Mouse (Mus musculus) MEL (cell line): ENCODE measurements around the gene Nes.

ENCODE experiments used
- BHLHE40 ChIP-seq: IDR thresholded peaks from 2 replicates; pipeline ENCODE4 v1.6.1; 2012; ENCODE audit warnings: low read depth, mild to moderate bottlenecking, inconsistent platforms, low read length, improper control_type of control experiment, borderline replicate concordance
- CHD1 ChIP-seq: IDR thresholded peaks from 2 replicates; pipeline ENCODE4 v1.6.1; 2012; ENCODE audit warnings: low read depth, mild to moderate bottlenecking, inconsistent platforms, low read length, improper control_type of control experiment
- CTCF ChIP-seq, 3 experiments: IDR thresholded peaks in 2 of 3; conservative IDR thresholded peaks in 1 of 3; 2 replicates each; pipeline ENCODE4 v1.5.1; 2011 to 2012; ENCODE audit warnings: low read length in 3 of 3, low read depth in 2 of 3, mild to moderate bottlenecking in 2 of 3, improper control_type of control experiment in 1 of 3, inconsistent platforms in 1 of 3, mixed read lengths in 1 of 3, moderate library complexity in 1 of 3; ENCODE audit not compliant: control insufficient read depth in 1 of 3, insufficient read depth in 1 of 3, poor library complexity in 1 of 3, severe bottlenecking in 1 of 3
- EP300 ChIP-seq, 2 experiments: IDR thresholded peaks; 2 replicates each; pipeline ENCODE4 v1.6.1; 2011; ENCODE audit warnings: improper control_type of control experiment in 2 of 2, low read length in 2 of 2, low read depth in 1 of 2, mild to moderate bottlenecking in 1 of 2
- ETS1 ChIP-seq: IDR thresholded peaks from 2 replicates; pipeline ENCODE4 v1.6.1; 2012; ENCODE audit warnings: low read depth, mild to moderate bottlenecking, inconsistent platforms, low read length, improper control_type of control experiment, moderate library complexity
- MXI1 ChIP-seq: IDR thresholded peaks from 2 replicates; pipeline ENCODE4 v1.6.1; 2011; ENCODE audit warnings: mild to moderate bottlenecking, low read depth, low read length, improper control_type of control experiment
- POLR2A ChIP-seq, 2 experiments: IDR thresholded peaks; 2 replicates each; pipeline ENCODE4 v1.6.1; 2011 to 2012; ENCODE audit warnings: low read length in 2 of 2, mild to moderate bottlenecking in 2 of 2, control low read depth in 1 of 2, improper control_type of control experiment in 1 of 2, low read depth in 1 of 2, moderate library complexity in 1 of 2; ENCODE audit not compliant: control insufficient read depth in 1 of 2, insufficient read depth in 1 of 2, poor library complexity in 1 of 2
- POLR2AphosphoS5 ChIP-seq: IDR thresholded peaks from 2 replicates; pipeline ENCODE4 v1.6.1; 2012; ENCODE audit warnings: low read depth, borderline replicate concordance, mild to moderate bottlenecking, inconsistent platforms, low read length, moderate library complexity, mixed read lengths
- RAD21 ChIP-seq: IDR thresholded peaks from 2 replicates; pipeline ENCODE4 v1.6.1; 2011; ENCODE audit warnings: mild to moderate bottlenecking, low read depth, low read length, improper control_type of control experiment
- RCOR1 ChIP-seq: IDR thresholded peaks from 2 replicates; pipeline ENCODE4 v1.6.1; 2012; ENCODE audit warnings: low read depth, mild to moderate bottlenecking, inconsistent platforms, low read length, improper control_type of control experiment
- ZKSCAN1 ChIP-seq: IDR thresholded peaks from 2 replicates; pipeline ENCODE4 v1.6.1; 2012; ENCODE audit warnings: low read depth, mild to moderate bottlenecking, inconsistent platforms, low read length, improper control_type of control experiment, moderate library complexity

- peak; percentile 58 to 77 (median 68) for TF ChIP-seq CTCF (IDR thresholded peaks at IDR 0.05 in 2 of 3, conservative IDR thresholded peaks at IDR 0.05 in 1 of 3; ENCODE audit: control insufficient read depth in 1 of 3, insufficient read depth in 1 of 3, low read depth in 2 of 3, low read length in 3 of 3, poor library complexity in 1 of 3, severe bottlenecking in 1 of 3)
- TF ChIP-seq ZKSCAN1, result no peak
- TF ChIP-seq RCOR1, result no peak
- no peak for TF ChIP-seq MXI1
- no peak for TF ChIP-seq BHLHE40
- no peak for TF ChIP-seq POLR2A (IDR thresholded peaks at IDR 0.05; ENCODE audit: control insufficient read depth in 1 of 2, insufficient read depth in 1 of 2, low read depth in 1 of 2, low read length in 2 of 2, poor library complexity in 1 of 2)
- TF ChIP-seq RAD21, result peak; percentile 50
- TF ChIP-seq EP300 (IDR thresholded peaks at IDR 0.05; ENCODE audit: low read depth in 1 of 2, low read length in 2 of 2), result no peak
- no peak for TF ChIP-seq CHD1
- TF ChIP-seq ETS1, result no peak
- TF ChIP-seq POLR2AphosphoS5, result no peak
These were observed 39.9 kb downstream of the Nes start for GRCm38 (mm10) chr3:88010634-88011265.
